Comparison of ENCODE assay signal across 9 mouse cellular contexts in the genomic region with DNA sequence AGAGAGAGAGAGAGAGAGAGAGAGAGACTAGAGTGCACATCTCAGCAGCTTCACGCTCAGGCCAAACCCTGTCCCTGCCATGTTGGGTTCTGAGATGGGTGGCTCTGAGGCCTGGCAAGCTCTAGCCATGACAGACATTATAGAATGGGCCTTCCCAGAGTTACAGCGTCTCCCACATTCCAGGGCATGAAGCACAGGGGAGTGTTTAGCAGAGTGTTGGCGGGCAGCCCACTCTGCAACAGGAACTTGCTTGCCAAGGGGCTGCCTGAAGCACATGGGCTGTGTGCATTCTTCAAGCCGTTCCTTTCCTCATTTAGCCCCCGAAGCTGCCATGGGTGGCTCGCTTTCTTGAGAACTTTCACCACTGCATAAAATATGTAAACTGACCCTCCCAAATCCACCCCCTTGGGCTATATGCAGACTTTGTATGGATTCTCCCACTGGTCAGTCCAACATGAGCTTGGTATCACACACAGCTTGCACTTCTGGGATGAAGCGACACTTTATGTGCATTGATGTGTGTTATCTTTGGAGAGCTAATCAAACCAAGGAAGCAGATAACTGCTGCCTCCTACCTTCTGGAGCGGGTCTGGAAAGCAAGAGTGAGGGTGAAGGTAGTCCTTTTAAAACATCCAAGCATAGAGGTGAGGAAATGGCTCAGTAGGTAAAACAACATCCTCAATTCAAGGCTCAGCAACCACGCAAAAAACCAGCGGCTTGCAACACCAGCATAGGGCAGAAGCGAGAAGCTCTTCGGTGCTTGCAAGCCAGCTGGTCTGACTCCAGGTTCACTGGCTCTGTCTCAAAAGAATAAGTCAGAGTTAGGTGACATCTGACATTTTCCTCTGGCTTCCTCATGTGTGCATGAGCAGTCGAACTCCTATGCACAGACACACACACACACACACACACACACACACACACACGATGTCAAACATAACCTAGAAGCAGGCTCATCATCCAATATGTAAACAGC.
DNase-seq lines count a peak whose midpoint lies in the region; ATAC-seq and TF ChIP-seq lines count a peak whose summit lies in the region.
"Had no signal": no experiment of that assay in that cellular context is flagged by ENCODE, and none has a peak within 500 bp of the region (broad histone marks: within the 10 kb centered on the region; RNA-seq: fewer than 3 reads in every experiment).

No protein-coding gene starts in this region.

- peak; percentile 79 for ATAC-seq in hindbrain, postnatal 0 days
- no peak for ATAC-seq in erythroid progenitor cell, adult 5-6 weeks (replicated peaks; ENCODE audit: low FRiP score, poor library complexity, severe bottlenecking)
- no peak for ATAC-seq in cerebellum, adult (ENCODE audit: insufficient number of reproducible peaks, low FRiP score, low TSS enrichment)

- no peaks in the 10 kb centered on the region for H3K9me3 ChIP-seq in hindbrain, postnatal 0 days (ENCODE audit: low read length)
- no peaks in the 10 kb centered on the region for H3K9me3 ChIP-seq in limb, embryonic 10.5 days (replicated peaks)
- H3K9me3 ChIP-seq: liver, embryonic 13.5 days had no signal

- no peaks in the 10 kb centered on the region for H3K36me3 ChIP-seq in hindbrain, postnatal 0 days (ENCODE audit: insufficient read depth, low read length)
- peaks cover 20% of the 10 kb centered on the region for H3K36me3 ChIP-seq in limb, embryonic 10.5 days

- H3K27me3 ChIP-seq in hindbrain, postnatal 0 days (ENCODE audit: insufficient read depth, low read length) = no peaks in the 10 kb centered on the region
- no peaks in the 10 kb centered on the region for H3K27me3 ChIP-seq in limb, embryonic 10.5 days (ENCODE audit: low read depth, poor library complexity, severe bottlenecking)
- H3K27me3 ChIP-seq: liver, embryonic 13.5 days had no signal

- no peaks in the 10 kb centered on the region for H3K4me1 ChIP-seq in hindbrain, postnatal 0 days (ENCODE audit: insufficient read depth, low read length)
- H3K4me1 ChIP-seq in limb, embryonic 10.5 days = peaks cover 18% of the 10 kb centered on the region
- H3K4me1 ChIP-seq: liver, embryonic 13.5 days had no signal

- TF ChIP-seq CTCF in hindbrain, postnatal 0 days (IDR thresholded peaks at IDR 0.05; ENCODE audit: low read depth) = no peak

- H3K4me2 ChIP-seq in hindbrain, postnatal 0 days (ENCODE audit: low read depth, low read length) = no peak overlapping the region
- H3K4me2 ChIP-seq: liver, embryonic 13.5 days had no signal

- no peak overlapping the region for H3K4me3 ChIP-seq in hindbrain, postnatal 0 days (ENCODE audit: low read length)
- no peak overlapping the region for H3K4me3 ChIP-seq in limb, embryonic 10.5 days
- H3K4me3 ChIP-seq: liver, embryonic 13.5 days had no signal

- H3K9ac ChIP-seq in hindbrain, postnatal 0 days (replicated peaks; ENCODE audit: low read length) = no peak overlapping the region
- H3K9ac ChIP-seq: liver, embryonic 13.5 days had no signal

- whole genome bisulfite sequencing in hindbrain, postnatal 0 days = 50% methylated on average over 14 of the region's 14 CpGs
- 81% methylated on average over 14 of the region's 14 CpGs for WGBS in limb, embryonic 10.5 days

- H3K27ac ChIP-seq in hindbrain, postnatal 0 days = peak overlapping the region; percentile 15; the same call in 1 of the 2 replicates
- peak overlapping the region; percentile 73 for H3K27ac ChIP-seq in limb, embryonic 10.5 days
- H3K27ac ChIP-seq: liver, embryonic 13.5 days had no signal

- peak; percentile 70 for DNase-seq in Muller cell, postnatal 12 days (ENCODE audit: inconsistent ontology term)
- peak; percentile 32 for DNase-seq in brain, adult 2 months (ENCODE audit: low read depth, low spot score)
- DNase-seq in gastrocnemius, postnatal 36 days = peak; percentile 45 to 50
- DNase-seq in hindbrain, postnatal 0 days (ENCODE audit: low spot score) = peak; percentile 70
- peak; percentile 40 for DNase-seq in limb, embryonic 10.5 days (ENCODE audit: low spot score)
- DNase-seq in right cerebral cortex, postnatal 25 days = peak; percentile 31
- DNase-seq: liver, embryonic 13.5 days had no signal

- intact Hi-C loops in gastrocnemius, postnatal 36 days (cut with DNase I) = no loop called here
